Mouse (Mus musculus) left cerebral cortex, postnatal 36 days (tissue): Measurements from ENCODE around the gene C1s2. TPM values are rescaled to one million over a fixed set of nuclear protein-coding genes. Genes with fewer than 3 reads are reported as not detected.
"Not testable (repeated sequence)": the region's sequence is repeated elsewhere in the genome, so short reads cannot be mapped to it uniquely, and the experiment has no call there.

Experiments used
- DNase-seq, 2 experiments: peaks; one replicate each; pipeline ENCODE4 v3.0.0; 2021 to 2022; ENCODE audit warnings: low spot score in 2 of 2, mixed read lengths in 1 of 2
- intact Hi-C: fragments of 180-260 bp; cut with DNase I; formaldehyde crosslinking; loops from one replicate; pipeline ENCODE4 v1.15.1; 2025
- total RNA-seq, 2 experiments: library from RNA; stranded (reverse); gene quantifications; 2 replicates each; pipeline ENCODE4 v1.2.3; 2021

Gene C1s2
- total RNA-seq = under 1 TPM in 1 of 2 experiments, not detected in 1; 0.32 TPM

DNA sequence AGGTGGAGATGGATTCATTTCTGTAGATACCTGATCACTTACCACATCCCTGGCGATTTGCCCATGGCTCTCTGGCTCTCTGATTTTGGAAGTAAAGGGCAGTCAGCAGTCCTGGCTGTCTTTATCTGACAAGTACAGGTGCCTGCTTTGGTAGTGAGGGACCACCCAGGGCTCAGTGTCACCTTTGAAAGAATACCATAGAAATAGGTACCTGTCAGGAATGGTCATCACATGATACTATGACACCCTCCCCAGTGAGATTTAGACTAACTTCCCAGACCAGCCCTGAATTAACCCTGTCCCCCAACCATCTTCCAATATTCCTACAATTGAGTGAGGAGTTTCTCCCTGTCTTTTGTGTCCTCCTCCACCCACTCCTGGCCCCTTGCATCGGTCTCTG, at the start of gene C1s2:
Gene C1s2 (minus strand): TSS at position 101 of the 400 bp plus-strand sequence.
- intact Hi-C loops, DNase-seq: not testable (repeated sequence)

DNA sequence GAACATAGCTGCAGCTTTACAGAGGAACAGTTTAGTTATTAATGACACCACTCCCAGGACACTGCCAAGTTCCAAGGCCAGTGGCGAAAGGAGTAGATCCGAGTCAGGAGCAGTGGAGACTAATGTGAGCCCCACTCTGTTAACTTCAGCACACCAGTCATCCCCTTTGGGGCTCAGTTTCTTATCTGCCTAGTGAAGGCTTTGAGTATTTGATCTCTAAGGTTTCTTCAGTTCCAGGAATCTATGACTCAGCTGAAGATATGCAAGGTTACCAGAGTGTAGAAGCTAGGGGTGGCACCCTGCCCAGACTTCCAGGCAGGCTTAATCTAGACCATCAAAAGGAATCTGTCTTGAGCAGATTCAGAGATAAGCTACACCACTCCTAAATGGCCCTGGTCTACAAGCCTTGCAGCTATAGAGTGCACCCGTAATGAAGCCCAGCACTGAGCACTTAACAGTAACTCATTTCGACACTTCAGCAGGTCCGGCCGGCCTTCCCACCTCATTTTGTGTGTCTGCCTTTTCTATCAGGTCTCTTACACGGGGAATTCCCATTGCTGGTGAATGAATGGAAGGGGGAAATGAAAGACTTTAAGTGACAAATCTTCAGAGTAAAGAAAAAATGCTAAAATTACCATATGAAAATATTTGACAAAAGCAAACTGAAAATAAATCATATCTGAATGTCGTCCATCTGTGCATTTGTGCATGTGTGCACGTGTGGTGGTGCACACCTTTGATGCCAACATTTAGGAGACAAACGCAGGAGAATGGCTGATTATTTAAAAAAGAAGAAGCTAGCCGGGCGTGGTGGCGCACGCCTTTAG, 47.9 kb upstream of the C1s2 start:
- peak in 1 of 2 experiments; percentile 23 for DNase-seq
- intact Hi-C loops = no loop called here

DNA sequence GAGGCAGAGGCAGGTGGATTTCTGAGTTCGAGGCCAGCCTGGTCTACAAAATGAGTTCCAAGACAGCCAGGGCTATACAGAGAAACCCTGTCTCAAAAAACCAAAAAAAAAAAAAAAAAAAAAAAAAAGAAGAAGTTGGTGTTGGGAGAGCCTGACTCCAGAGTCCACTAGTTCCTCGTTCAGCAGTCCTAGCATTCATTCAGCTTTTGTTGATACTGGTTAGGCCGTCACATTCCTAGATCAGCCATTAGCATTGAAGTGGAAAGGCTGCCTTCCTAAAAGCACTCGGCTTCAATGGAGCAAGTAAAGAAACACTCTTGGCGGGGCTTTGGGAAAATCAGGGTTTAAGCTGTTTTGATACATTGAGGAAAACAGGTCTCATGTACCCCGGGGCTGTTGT, 46.4 kb upstream of the C1s2 start:
- intact Hi-C loops, DNase-seq: not testable (repeated sequence)

DNA sequence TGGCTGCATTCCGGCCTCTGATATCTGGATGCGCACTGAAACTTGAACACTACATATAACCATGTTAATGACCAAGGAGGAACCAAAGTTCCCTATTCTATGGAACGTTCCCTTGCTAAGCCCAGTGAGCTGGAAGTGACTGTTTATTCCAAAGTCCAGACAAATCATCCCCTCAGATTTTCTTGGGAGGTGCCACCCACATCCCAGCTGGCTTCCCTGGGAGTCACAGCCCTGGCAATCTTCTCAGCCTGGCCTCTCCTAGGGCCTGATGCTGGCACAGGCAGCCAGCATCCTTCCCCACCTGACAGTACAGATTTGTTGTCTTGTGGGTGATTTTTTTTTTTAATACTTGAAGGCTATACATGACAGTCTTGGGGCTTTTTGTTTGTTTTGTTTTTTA, 43.6 kb upstream of the C1s2 start:
- intact Hi-C loops = no loop called here
- no peak for DNase-seq

DNA sequence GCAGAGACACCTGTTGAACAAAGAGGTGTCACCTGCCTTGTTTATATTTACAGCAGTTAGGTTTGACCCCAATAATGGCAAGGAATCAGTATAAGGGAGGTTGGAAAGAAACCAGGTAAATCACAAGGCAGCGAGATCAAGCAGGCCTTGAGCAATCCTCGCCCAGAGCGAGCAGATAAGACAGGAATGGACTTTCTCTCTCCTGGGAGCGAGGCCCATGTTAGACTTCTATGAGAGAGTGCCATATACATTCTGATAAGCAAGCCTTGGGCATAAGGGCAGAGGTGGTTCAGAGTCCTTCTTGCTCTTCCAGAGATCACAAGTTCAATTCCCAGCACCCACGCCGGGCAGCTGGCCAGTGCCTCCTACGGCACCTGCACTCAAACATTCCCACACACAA, 42.9 kb upstream of the C1s2 start:
- intact Hi-C loops = no loop called here
- DNase-seq = no peak

DNA sequence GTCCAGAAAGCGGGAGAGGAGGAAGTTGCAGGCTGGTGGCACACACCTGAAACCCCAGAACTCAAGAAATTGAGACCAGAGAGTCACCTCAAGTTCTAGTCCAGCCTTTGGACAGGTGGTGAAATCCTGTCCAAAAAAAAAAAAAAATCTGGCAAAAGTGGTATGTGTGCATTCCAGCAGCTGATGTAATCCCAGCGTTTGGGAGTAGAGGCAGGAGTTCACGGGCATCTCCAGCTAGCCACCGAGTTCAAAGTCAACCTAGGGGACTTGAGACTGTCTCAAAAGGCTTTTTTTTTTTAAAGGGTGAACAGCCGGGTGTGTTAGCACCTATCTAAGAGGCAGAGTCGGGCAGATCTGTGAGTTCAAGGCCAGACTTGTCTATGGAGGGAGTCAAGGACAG, 40.3 kb upstream of the C1s2 start:
- DNase-seq = no peak
- intact Hi-C loops = no loop called here

DNA sequence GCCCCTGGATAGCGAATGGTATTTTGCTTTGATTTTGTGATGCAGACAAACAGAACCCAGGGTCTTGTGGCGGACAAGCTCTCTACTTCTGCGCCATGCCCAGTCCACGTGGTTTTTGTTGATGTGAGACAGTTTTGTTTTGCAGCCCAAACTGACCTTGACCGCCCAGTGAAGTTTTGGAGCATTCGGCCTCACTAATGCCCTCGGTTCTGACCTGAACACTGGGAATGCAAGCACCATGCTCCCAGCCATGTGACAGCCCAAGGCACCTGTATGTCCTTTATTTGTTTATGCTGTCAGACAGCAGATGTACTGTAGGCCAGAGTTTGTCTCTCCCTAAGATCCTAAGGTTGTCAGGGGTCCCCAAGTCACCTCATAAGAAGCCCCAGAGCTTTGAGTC, 38.7 kb upstream of the C1s2 start:
- intact Hi-C loops = no loop called here
- no peak for DNase-seq

DNA sequence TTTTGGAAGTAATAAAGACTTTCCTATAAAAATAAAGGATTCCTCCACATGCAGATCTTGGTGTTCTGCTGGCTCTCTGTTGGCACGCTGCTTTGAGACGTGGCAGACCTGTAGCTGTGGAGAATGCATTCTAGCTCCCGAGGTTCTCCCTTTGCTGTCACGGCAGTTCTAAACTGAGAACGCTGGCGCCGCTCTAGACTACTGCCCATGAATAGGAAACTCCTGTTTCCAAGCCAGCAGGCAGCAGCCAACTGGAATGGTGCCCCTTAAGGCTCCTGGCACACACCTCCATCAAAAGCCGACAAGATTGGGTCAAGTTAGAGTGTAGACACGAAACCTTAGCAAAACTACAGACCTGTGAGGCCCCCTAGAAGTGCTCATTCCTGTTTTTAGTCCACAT, 37.7 kb upstream of the C1s2 start:
- DNase-seq = peak; percentile 54 to 57
- intact Hi-C loops = no loop called here

DNA sequence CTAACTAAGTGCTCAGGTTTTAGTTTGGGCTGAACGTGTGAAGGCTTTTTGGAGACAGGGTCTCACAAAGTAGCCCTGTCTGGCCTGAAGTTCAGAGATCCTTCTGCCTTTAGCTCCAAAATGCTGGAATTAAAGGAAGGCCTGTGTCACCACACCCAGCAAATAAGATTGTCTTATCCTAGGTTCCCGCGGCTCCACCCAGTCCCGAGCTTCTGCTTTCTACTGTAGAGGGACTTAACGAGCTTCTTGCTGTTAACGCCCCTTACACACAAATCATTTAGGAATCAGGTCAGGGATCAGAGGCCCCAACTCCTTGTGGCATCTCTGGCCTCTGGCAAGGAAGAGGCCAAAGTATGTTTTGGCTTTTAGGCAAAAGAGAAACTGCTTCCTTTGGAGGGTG, 36.2 kb upstream of the C1s2 start:
- DNase-seq = no peak
- intact Hi-C loops = no loop called here

DNA sequence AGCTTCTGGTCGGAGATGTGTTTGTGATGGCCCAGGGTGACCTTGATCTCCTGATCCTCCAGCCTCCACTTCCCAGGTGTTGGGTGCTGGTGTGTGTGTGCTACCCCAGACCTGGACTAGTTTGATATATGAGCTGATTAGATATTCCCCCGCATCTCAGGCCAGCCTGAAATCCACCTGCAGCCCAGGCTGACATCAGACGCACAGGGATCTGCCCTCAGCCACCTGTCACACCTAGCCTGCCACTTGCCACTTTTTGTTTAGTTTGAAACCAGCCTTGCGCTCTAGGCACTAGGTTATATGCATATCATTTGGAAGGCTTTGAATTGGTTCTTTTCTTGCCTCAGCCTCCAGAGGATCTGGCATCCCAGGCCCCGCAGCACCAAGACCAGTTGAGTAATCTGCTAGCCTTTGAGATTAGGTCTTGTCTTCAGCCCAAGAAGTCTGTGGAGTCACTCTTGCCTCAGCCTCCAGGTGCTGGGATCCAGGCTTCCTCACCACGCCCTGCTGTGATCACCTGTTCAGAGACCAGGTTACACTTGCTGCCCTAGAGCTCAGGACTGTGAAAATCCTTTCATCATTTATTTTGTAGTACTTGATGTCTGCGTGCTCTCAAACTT, 34.5 kb upstream of the C1s2 start:
- DNase-seq = no peak
- intact Hi-C loops = no loop called here

DNA sequence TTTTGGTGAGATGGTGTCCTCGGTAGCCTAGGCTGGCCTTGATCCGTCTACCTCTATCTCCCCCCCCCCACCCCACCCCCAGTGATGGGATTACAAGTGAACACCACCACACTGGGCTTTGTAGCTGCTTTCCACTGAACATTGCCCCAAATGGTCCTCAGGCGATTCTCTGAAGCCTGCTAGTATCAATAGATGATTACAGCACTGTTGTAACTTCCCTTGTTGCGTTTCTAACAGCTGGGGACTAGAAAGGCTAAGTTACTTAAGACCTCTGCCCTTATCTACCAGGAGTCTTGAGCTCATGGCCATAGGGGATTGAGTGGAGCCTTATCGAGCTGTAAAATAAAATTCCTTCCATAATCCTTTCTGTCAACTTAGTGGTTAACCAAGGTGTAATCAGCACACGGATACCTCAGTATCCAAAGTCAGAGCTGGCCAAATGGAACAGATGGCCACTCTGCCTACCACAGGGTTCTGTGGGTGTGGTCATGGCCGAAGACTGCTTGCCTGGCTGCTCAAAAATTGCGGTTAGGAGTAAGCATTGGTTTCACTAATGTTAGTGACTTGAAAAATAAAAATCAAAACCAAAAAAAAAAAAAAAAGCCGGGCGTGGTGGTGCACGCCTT, 33.5 kb upstream of the C1s2 start:
- intact Hi-C loops = no loop called here
- DNase-seq = no peak

DNA sequence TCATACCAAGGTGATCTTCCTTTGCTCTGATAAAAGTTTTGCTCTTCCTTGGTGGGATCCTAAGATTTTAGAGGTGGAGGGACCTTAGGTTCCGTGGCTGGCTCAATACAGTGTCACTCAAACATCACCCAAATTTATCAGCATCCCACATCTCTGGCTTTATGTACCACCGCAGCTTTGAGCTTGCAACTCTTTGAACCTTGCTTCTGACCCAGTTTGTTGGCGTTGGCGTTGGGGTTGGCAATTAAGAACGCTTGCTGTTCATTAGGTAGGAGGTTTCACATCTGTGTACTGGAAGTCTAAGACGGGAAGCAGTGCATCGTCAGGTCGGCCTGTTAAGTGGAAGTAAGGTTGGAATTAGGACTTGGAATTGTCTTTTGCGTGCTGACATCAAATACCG, 29.1 kb upstream of the C1s2 start:
- intact Hi-C loops = no loop called here
- no peak for DNase-seq

DNA sequence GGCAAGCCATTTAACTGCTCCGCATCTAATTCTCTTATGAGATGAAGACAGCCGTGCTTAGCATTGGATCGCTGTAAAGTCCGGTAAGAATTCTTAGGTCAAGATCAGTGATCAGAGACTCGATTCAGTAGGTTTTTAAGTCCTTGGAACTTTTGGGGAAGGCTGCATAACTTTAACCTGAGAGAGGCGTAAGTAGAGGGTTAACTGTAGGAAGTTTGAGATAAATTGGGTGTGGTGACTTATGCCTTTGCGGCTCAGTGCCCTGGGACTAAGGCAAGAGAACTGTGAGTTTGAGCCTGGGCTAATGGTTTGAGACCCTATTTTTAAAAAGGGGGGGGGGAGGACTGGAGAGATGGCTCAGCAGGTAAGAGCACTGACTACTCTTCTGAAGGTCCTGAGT, 28.4 kb upstream of the C1s2 start:
- no peak for DNase-seq
- intact Hi-C loops = loop anchor here (5.0 kb wide), 1 partner anchor 38 kb away; no protein-coding TSS in a partner anchor

DNA sequence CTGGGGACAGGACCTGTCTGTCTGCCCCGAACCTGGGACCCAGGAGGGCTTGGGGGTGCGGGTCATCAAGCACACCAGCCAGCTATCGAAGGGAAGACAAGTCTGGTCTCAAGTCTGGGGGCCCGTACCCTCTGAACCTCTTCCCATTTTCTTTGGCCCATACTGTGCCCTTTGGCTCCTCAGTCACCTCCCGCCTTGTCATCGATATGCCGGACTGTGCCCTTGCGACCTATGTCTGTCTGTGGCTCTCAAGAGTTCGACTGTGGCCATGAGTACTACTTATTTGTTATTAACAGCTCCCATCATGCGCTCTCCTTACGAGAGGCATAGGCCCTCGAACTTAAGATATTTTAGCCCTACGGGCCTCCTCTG, 27.5 kb upstream of the C1s2 start:
- intact Hi-C loops = loop anchor here (2.0 to 5.0 kb wide), 2 partner anchors 39 to 77 kb away; partner anchors contain the start of gene Grcc10
- no peak for DNase-seq

DNA sequence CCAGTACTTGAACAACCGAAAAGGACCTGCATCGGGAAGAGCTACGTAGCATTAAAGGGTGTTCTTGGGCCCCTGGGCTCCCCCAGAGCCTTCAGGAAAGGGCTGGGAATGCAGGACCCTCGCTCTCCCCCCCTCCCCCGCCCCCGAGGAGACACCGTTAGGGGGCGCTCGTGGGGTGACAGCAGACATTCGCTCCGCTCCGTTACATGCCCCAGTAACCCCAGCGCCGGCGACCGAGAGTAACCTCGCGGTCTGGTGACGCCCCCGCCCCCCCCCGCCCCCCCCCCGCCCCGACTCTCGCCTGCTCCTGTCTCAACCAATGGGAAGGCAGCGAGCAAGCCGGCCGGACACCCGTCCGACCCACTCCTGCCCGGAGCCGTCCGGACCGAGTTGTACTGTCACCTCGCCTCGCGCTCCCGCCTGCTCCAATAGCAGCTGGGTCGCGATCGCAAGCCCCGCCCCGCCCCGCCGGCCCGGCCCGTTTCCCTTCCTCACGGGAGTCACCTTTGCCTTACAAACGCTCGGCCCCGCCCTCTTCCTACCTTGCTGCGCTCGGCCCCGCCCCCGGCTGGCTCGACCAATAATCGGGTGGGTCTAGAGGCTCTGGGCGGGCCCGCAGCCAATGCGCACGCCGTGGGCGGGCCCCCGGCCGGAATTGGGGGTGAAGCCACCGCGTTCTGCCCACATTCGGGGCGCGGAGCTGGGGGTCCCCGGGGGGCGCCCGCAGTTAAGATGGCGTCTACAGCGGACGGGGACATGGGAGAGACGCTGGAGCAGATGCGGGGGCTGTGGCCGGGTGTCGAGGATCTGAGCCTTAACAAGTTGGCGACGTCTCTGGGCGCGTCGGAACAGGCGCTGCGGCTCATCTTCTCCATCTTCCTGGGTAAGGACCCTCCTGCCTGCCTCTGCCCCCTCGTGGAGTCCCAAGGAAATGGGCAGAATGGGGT, 26.9 kb upstream of the C1s2 start, which contains the start of gene Lpcat3:
Gene Lpcat3 (plus strand): TSS at position 551 of the 947 bp plus-strand sequence.
- intact Hi-C loops = loop anchor here (1.0 to 5.0 kb wide), 3 partner anchors 40 to 97 kb away; partner anchors contain the start of gene Grcc10
- DNase-seq = peak; percentile 97 to 98

DNA sequence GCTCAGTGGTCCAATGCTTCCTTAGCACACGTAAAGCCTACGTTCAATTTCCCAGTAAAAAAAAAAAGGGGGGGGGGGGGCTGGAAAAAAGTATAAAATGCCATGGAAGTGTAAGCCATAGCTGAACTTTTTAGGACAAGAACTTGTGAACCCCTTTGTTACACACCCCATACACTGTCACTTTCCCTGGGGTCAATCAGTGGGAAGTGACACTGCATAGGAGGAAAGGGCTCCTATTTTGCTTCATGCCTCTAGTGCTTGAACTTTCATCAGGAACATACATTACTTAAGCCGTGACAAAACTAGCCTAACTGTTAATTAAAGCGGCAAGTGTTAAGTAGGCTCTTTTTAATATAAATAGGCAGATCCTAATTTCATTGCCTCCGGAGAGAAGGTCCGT, 26.1 kb upstream of the C1s2 start:
- DNase-seq = no peak
- intact Hi-C loops = loop anchor here (1.0 to 5.0 kb wide), 3 partner anchors 40 to 97 kb away; partner anchors contain the start of gene Grcc10

DNA sequence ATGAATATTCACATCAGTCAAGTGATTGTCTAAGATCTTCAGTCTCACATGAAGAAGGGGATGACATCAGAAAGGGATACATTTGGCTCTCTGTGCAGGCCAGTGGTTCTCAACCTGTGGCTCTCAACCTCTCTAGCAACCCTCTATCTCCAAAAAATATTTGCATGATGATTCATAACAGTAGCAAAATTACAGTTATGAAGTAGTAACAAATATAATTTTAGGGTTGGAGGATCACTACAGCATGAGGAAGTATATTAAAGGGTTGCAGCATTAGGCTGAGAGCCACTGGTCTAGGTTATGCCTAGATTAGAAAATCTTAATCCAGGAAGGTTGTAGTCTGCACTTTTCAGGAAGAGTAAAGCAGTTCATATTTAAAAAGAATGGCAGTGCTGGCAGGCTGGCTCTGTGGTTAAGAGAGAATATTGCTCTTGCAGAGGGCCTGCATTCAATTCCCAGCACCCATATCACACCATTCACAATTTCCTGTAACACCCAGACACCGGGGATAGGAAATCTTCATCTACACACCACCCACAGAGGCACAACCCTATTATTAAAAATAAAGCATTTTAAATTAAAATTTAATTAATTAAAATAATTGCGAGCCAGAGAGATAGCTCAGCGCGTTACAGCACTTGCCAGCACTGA, 25.4 kb upstream of the C1s2 start:
- intact Hi-C loops = loop anchor here (5.0 kb wide), 1 partner anchor 41 kb away; no protein-coding TSS in a partner anchor
- DNase-seq = no peak

DNA sequence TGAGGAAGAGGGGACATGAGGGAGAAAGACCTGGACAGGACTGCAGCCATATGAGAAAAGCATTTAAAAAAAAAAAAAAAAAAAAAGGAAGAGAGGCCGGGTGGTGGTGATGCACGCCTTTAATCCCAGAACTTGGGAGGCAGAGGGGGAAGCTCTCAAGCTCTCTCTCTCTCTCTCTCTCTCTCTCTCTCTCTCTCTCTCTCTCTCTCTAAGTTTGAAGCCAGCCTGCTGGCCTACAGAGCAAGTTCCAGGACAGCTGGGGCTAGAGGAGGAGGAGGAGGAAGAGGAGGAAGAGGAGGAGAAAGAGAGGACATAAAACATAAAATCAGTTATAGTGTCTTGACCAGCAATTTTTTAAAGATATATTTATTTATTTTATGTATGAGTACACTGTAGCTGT, 22.2 kb upstream of the C1s2 start:
- intact Hi-C loops = no loop called here
- DNase-seq = no peak

DNA sequence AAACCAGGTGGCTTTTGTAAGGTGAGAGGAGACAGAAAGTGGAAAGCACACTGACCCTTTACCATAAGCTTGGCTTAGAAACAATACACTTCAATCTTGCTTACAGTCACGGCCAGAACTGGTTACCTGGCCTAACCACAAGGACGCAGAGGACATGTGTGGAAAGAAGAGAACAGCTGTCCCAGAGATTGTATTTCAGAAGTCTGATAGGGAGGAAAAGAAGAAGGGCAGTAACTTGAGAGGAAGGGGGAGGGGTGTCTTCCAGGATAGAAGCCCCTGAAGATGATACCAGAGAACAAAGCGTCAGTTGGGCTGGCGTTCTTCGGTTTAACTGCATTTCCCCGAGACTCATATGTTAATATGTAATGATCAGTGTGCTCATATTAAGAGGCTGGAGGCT, 20.0 kb upstream of the C1s2 start:
- DNase-seq = no peak
- intact Hi-C loops = no loop called here
